Mouse (Mus musculus) E14TG2a.4 (cell line): ENCODE data around the gene Acsl6.

Source experiments
- CTCF ChIP-seq: conservative IDR thresholded peaks from 2 replicates; pipeline ENCODE4 v1.5.1; 2014; ENCODE audit warnings: low read length
- NANOG ChIP-seq: IDR thresholded peaks from 2 replicates; pipeline ENCODE4 v1.6.1; 2014; ENCODE audit warnings: borderline replicate concordance, low read length, mixed read lengths
- POU5F1 ChIP-seq: IDR thresholded peaks from 2 replicates; pipeline ENCODE4 v1.6.1; 2014; ENCODE audit warnings: low read length, borderline replicate concordance

- TF ChIP-seq CTCF (peak; percentile 86), POU5F1 (no peak), NANOG (no peak)
These were observed 53.1 kb downstream of the Acsl6 start for GRCm38 (mm10) chr11:54356676-54357075.
